Mouse (Mus musculus) hindbrain, postnatal 0 days (tissue): ENCODE results near the gene Apbb2. TPM values are rescaled to one million over a fixed set of nuclear protein-coding genes. Genes with fewer than 3 reads are reported as not detected.

Source experiments
- ATAC-seq: fragments of 200-750 bp; cut with Nextera tagmentation; 2 replicates; pipeline ENCODE4 v1.8.0; 2017; ENCODE audit warnings: mild to moderate bottlenecking, moderate TSS enrichment, moderate library complexity
- DNase-seq: peaks from one replicate; pipeline ENCODE4 v3.0.0-alpha.2; 2015; ENCODE audit warnings: low spot score
- H3K27ac ChIP-seq: fragments of 300-500 bp; sonication (generic); 2 replicates; pipeline ENCODE4 v1.5.1; 2014; ENCODE audit warnings: mild to moderate bottlenecking
- H3K27me3 ChIP-seq: fragments of 300-500 bp; sonication (generic); 2 replicates; pipeline ENCODE4 v1.6.1; 2014; ENCODE audit warnings: low read length, mixed read lengths; ENCODE audit not compliant: insufficient read depth
- H3K36me3 ChIP-seq: fragments of 300-500 bp; sonication (generic); 2 replicates; pipeline ENCODE4 v1.6.1; 2014; ENCODE audit warnings: low read length, mixed read lengths; ENCODE audit not compliant: insufficient read depth
- H3K4me1 ChIP-seq: fragments of 300-500 bp; sonication (generic); 2 replicates; pipeline ENCODE4 v1.6.1; 2014; ENCODE audit warnings: antibody characterized with exemption, low read length, mixed read lengths; ENCODE audit not compliant: insufficient read depth
- H3K4me2 ChIP-seq: fragments of 300-500 bp; sonication (generic); 2 replicates; pipeline ENCODE4 v1.6.1; 2014; ENCODE audit warnings: low read depth, mild to moderate bottlenecking, low read length, moderate library complexity, mixed read lengths
- H3K4me3 ChIP-seq: fragments of 300-500 bp; sonication (generic); 2 replicates; pipeline ENCODE4 v1.5.1; 2014; ENCODE audit warnings: low read length
- H3K9ac ChIP-seq: fragments of 300-500 bp; sonication (generic); replicated peaks from 2 replicates; pipeline ENCODE4 v1.6.1; 2014; ENCODE audit warnings: mild to moderate bottlenecking, low read length, moderate library complexity, mixed read lengths
- H3K9me3 ChIP-seq: fragments of 300-500 bp; sonication (generic); 2 replicates; pipeline ENCODE4 v1.6.1; 2016; ENCODE audit warnings: low read length, mixed read lengths
- CTCF ChIP-seq: IDR thresholded peaks from 2 replicates; pipeline ENCODE4 v1.5.1; 2016; ENCODE audit warnings: antibody characterized with exemption, control low read depth, low read depth
- WGBS: fragments of 180-500 bp; shearing (Covaris S2); extraction: QIAGEN DNeasy Blood & Tissue Kit; methylation state at CpG from one replicate; pipeline ENCODE4 v1.1.7; 2014; 5-methylcytosine and 5-hydroxymethylcytosine counted together
- polyA plus RNA-seq: library from polyadenylated mRNA; unstranded; fragments of >200 nt; fragmentation: Nextera tagmentation; extraction: Ambion mirVana; gene quantifications from 2 replicates; pipeline ENCODE4 v1.2.1, GENCODE M21; 2015
- total RNA-seq: library from RNA; depleted of rRNA; stranded (reverse); fragments of >200 nt; gene quantifications from 2 replicates; pipeline ENCODE4 v1.2.3, GENCODE M21; 2014

Gene Apbb2
- total and polyA plus RNA-seq, 2 experiments from 2014 or later = 72.1 to 76.9 TPM

GRCm38 (mm10) chr5:66559591-66560175, 58.9 kb downstream of the Apbb2 start:
- Histone ChIP-seq H3K27ac (peak overlapping the region; percentile 6; the same call in 1 of the 2 replicates), H3K4me1 (no peaks in the 10 kb centered on the region; the same call in 1 of the 2 replicates), H3K9me3 (no peaks in the 10 kb centered on the region), H3K27me3 (no peaks in the 10 kb centered on the region), H3K9ac (no peak overlapping the region), H3K36me3 (no peaks in the 10 kb centered on the region), H3K4me3 (no peak overlapping the region), H3K4me2 (no peak overlapping the region)
- no peak for TF ChIP-seq CTCF
- 59% methylated on average over 8 of the region's 8 CpGs for WGBS
- no peak for DNase-seq
- 0 out of 2 replicates have a peak, but pooled peaks have one; percentile 21 for ATAC-seq

GRCm38 (mm10) chr5:66558094-66558493, 60.5 kb downstream of the Apbb2 start:
- DNase-seq = no peak
- Histone ChIP-seq H3K27me3 (no peaks in the 10 kb centered on the region), H3K4me2 (no peak overlapping the region), H3K36me3 (no peaks in the 10 kb centered on the region), H3K4me3 (no peak overlapping the region), H3K9ac (no peak overlapping the region), H3K9me3 (no peaks in the 10 kb centered on the region), H3K27ac (no peak overlapping the region), H3K4me1 (no peaks in the 10 kb centered on the region; the same call in 1 of the 2 replicates)
- 90% methylated on average over 7 of the region's 7 CpGs for WGBS
- TF ChIP-seq CTCF = no peak
- no peak for ATAC-seq

- no peak for ATAC-seq
- Histone ChIP-seq H3K9me3 (no peaks in the 10 kb centered on the region), H3K4me2 (no peak overlapping the region), H3K9ac (no peak overlapping the region), H3K4me1 (no peaks in the 10 kb centered on the region; the same call in 1 of the 2 replicates), H3K36me3 (no peaks in the 10 kb centered on the region), H3K27me3 (no peaks in the 10 kb centered on the region), H3K4me3 (no peak overlapping the region), H3K27ac (no peak overlapping the region)
- no peak for DNase-seq
- no peak for TF ChIP-seq CTCF
Observed at GRCm38 (mm10) chr5:66553933-66554332, 64.7 kb downstream of the Apbb2 start.

- no peak for ATAC-seq
- WGBS = 68% methylated on average over 9 of the region's 9 CpGs
- Histone ChIP-seq H3K4me2 (no peak overlapping the region), H3K36me3 (no peaks in the 10 kb centered on the region), H3K27ac (no peak overlapping the region), H3K27me3 (no peaks in the 10 kb centered on the region), H3K9me3 (0 out of 2 replicates have a peak, but pooled peaks cover 2% of the 10 kb centered on the region), H3K4me3 (no peak overlapping the region), H3K4me1 (no peaks in the 10 kb centered on the region; the same call in 1 of the 2 replicates), H3K9ac (no peak overlapping the region)
- no peak for DNase-seq
- no peak for TF ChIP-seq CTCF
Observed at GRCm38 (mm10) chr5:66552246-66552645, 66.3 kb downstream of the Apbb2 start.

GRCm38 (mm10) chr5:66550292-66550691, 68.3 kb downstream of the Apbb2 start:
- no peak overlapping the region for H3K9ac ChIP-seq
- no peaks in the 10 kb centered on the region for H3K36me3 ChIP-seq
- DNase-seq (no peak), ATAC-seq (no peak)
- H3K27ac ChIP-seq = no peak overlapping the region
- H3K27me3 ChIP-seq = no peaks in the 10 kb centered on the region
- 0 out of 2 replicates have a peak, but pooled peaks cover 2% of the 10 kb centered on the region for H3K9me3 ChIP-seq
- H3K4me1 ChIP-seq = peaks cover 8% of the 10 kb centered on the region
- WGBS = 93% methylated on average over 5 of the region's 5 CpGs
- H3K4me2 ChIP-seq = no peak overlapping the region
- TF ChIP-seq CTCF = no peak
- no peak overlapping the region for H3K4me3 ChIP-seq

GRCm38 (mm10) chr5:66549691-66550090, 68.9 kb downstream of the Apbb2 start:
- H3K4me3 ChIP-seq = no peak overlapping the region
- DNase-seq (no peak), ATAC-seq (no peak)
- no peaks in the 10 kb centered on the region for H3K27me3 ChIP-seq
- no peak overlapping the region for H3K27ac ChIP-seq
- H3K36me3 ChIP-seq = no peaks in the 10 kb centered on the region
- TF ChIP-seq CTCF = no peak
- H3K4me1 ChIP-seq = peaks cover 9% of the 10 kb centered on the region
- no peak overlapping the region for H3K4me2 ChIP-seq
- no peak overlapping the region for H3K9ac ChIP-seq
- 0 out of 2 replicates have a peak, but pooled peaks cover 2% of the 10 kb centered on the region for H3K9me3 ChIP-seq
- WGBS = 82% methylated on average over 1 of the region's 1 CpGs

- Histone ChIP-seq H3K9ac (no peak overlapping the region), H3K27ac (no peak overlapping the region; the same call in 1 of the 2 replicates), H3K9me3 (0 out of 2 replicates have a peak, but pooled peaks cover 2% of the 10 kb centered on the region), H3K4me2 (no peak overlapping the region), H3K36me3 (no peaks in the 10 kb centered on the region), H3K4me1 (peaks cover 9% of the 10 kb centered on the region; the same call in 1 of the 2 replicates), H3K27me3 (no peaks in the 10 kb centered on the region), H3K4me3 (no peak overlapping the region)
- 55% methylated on average over 12 of the region's 12 CpGs for WGBS
- ATAC-seq (0 out of 2 replicates have a peak, but pooled peaks have one; percentile 33), DNase-seq (peak; percentile 64)
- no peak for TF ChIP-seq CTCF
Observed at GRCm38 (mm10) chr5:66546969-66547511, 71.5 kb downstream of the Apbb2 start.
